Mouse (Mus musculus): ENCODE data around the gene Gpbar1. TPM values are rescaled to one million over a fixed set of nuclear protein-coding genes. Genes with fewer than 3 reads are reported as not detected.

Gene Gpbar1
- 1.1 TPM for polyA plus RNA-seq (2017; shearing (Covaris generic))

GRCm38 (mm10) chr1:74278538-74278937, at the start of gene Gpbar1:
TSS of gene Gpbar1 (plus strand) at chr1:74278550.

GRCm38 (mm10) chr1:74235938-74236589, 42.3 kb upstream of the Gpbar1 start, which contains the start of gene Arpc2:
TSS of gene Arpc2 (plus strand) at chr1:74236084.

GRCm38 (mm10) chr1:74284543-74285160, 6.3 kb downstream of the Gpbar1 start, which contains the start of the genes Aamp and Pnkd:
TSS of gene Aamp (minus strand) at chr1:74284738.
TSS of gene Pnkd (plus strand) at chr1:74284930.

GRCm38 (mm10) chr1:74305522-74305921, 27.2 kb downstream of the Gpbar1 start, which contains the start of gene Tmbim1:
TSS of gene Tmbim1 (minus strand) at chr1:74305622.

Other genes starting within 250 kb of the Gpbar1 start
- 3.1 TPM for gene Tns1, start 154.1 kb upstream of the Gpbar1 start, polyA plus RNA-seq (2017; shearing (Covaris generic))
- gene Rufy4, start 153.0 kb upstream of the Gpbar1 start, polyA plus RNA-seq (2017; shearing (Covaris generic)) = 0.32 TPM
- gene Cxcr2, start 124.6 kb upstream of the Gpbar1 start, polyA plus RNA-seq (2017; shearing (Covaris generic)) = 0.19 TPM
- gene Cxcr1, start 83.9 kb upstream of the Gpbar1 start, polyA plus RNA-seq (2017; shearing (Covaris generic)) = 1.7 TPM
- gene Arpc2, start 42.5 kb upstream of the Gpbar1 start, polyA plus RNA-seq (2017; shearing (Covaris generic)) = 901 TPM
- gene Aamp, start 6.2 kb downstream of the Gpbar1 start, polyA plus RNA-seq (2017; shearing (Covaris generic)) = 296 TPM
- gene Pnkd, start 6.4 kb downstream of the Gpbar1 start, polyA plus RNA-seq (2017; shearing (Covaris generic)) = 38.7 TPM
- 0.66 TPM for gene Tmbim1, start 27.1 kb downstream of the Gpbar1 start, polyA plus RNA-seq (2017; shearing (Covaris generic))
- not detected for gene Catip, start 83.6 kb downstream of the Gpbar1 start, polyA plus RNA-seq (2017; shearing (Covaris generic))
- not detected for gene Slc11a1, start 96.6 kb downstream of the Gpbar1 start, polyA plus RNA-seq (2017; shearing (Covaris generic))
- 5.5 TPM for gene Ctdsp1, start 113.0 kb downstream of the Gpbar1 start, polyA plus RNA-seq (2017; shearing (Covaris generic))
- gene Vil1, start 130.8 kb downstream of the Gpbar1 start, polyA plus RNA-seq (2017; shearing (Covaris generic)) = 0.61 TPM
- gene Cnot9, start 227.5 kb downstream of the Gpbar1 start, polyA plus RNA-seq (2017; shearing (Covaris generic)) = 24.0 TPM

Data from naive thymus-derived CD4-positive, alpha-beta T cell, adult 5 months (primary cell).